Mouse (Mus musculus) embryonic fibroblast, embryonic 13.5 days (primary cell): ENCODE results near the gene Cpvl. TPM values are rescaled to one million over a fixed set of nuclear protein-coding genes. Genes with fewer than 3 reads are reported as not detected.

Experiments
- H3K27ac ChIP-seq: 2 replicates; pipeline ENCODE4 v1.5.1; 2012; ENCODE audit warnings: low read length, control low read depth, inconsistent platforms; ENCODE audit not compliant: insufficient read depth
- H3K4me1 ChIP-seq: 2 replicates; pipeline ENCODE4 v1.6.1; 2011; ENCODE audit warnings: low read length; ENCODE audit not compliant: control insufficient read depth, insufficient read depth
- H3K4me3 ChIP-seq: 2 replicates; pipeline ENCODE4 v1.5.1; 2011; ENCODE audit warnings: mild to moderate bottlenecking, control low read depth, low read length; ENCODE audit not compliant: insufficient read depth
- CTCF ChIP-seq: IDR thresholded peaks from 2 replicates; pipeline ENCODE4 v1.5.1; 2011; ENCODE audit warnings: mild to moderate bottlenecking, control low read depth, low read length, moderate library complexity, borderline replicate concordance; ENCODE audit not compliant: insufficient read depth
- POLR2A ChIP-seq: IDR thresholded peaks from 2 replicates; pipeline ENCODE4 v1.6.1; 2011; ENCODE audit warnings: low read depth, mild to moderate bottlenecking, control low read depth, low read length, moderate library complexity
- polyA plus RNA-seq: library from polyadenylated mRNA; stranded (reverse); fragments of >200 nt; gene quantifications from 2 replicates; pipeline ENCODE4 v1.2.4, GENCODE M21; 2011; ENCODE audit warnings: low read depth; ENCODE audit not compliant: missing spikeins, insufficient read length

Gene Cpvl
- polyA plus RNA-seq, 1 experiment, result not detected

GRCm38 (mm10) chr6:53959826-53960225 is 18.6 kb downstream of the Cpvl start:
- no peak for TF ChIP-seq CTCF
- TF ChIP-seq POLR2A, result no peak
- H3K4me3 ChIP-seq, result no peak overlapping the region
- H3K4me1 ChIP-seq, result no peaks in the 10 kb centered on the region
- H3K27ac ChIP-seq, result no peak overlapping the region

- H3K27ac ChIP-seq, result no peak overlapping the region
- TF ChIP-seq CTCF (peak; percentile 34; the same call in 1 of the 2 replicates), POLR2A (no peak)
- H3K4me1 ChIP-seq, result no peaks in the 10 kb centered on the region
- H3K4me3 ChIP-seq, result no peak overlapping the region
Measured at GRCm38 (mm10) chr6:53958321-53958720, 20.1 kb downstream of the Cpvl start.

GRCm38 (mm10) chr6:53956513-53956912 is 22.0 kb downstream of the Cpvl start:
- Histone ChIP-seq H3K4me3 (no peak overlapping the region), H3K27ac (no peak overlapping the region), H3K4me1 (no peaks in the 10 kb centered on the region)
- TF ChIP-seq CTCF (no peak), POLR2A (no peak)

- H3K27ac ChIP-seq, result no peak overlapping the region
- H3K4me3 ChIP-seq, result no peak overlapping the region
- H3K4me1 ChIP-seq, result no peaks in the 10 kb centered on the region
- TF ChIP-seq CTCF, result no peak
Measured at GRCm38 (mm10) chr6:53955846-53956245, 22.6 kb downstream of the Cpvl start.

GRCm38 (mm10) chr6:53955271-53955670 is 23.2 kb downstream of the Cpvl start:
- no peaks in the 10 kb centered on the region for H3K4me1 ChIP-seq
- TF ChIP-seq CTCF (no peak), POLR2A (no peak)
- no peak overlapping the region for H3K27ac ChIP-seq
- H3K4me3 ChIP-seq, result no peak overlapping the region

GRCm38 (mm10) chr6:53954106-53954505 is 24.4 kb downstream of the Cpvl start:
- Histone ChIP-seq H3K27ac (no peak overlapping the region), H3K4me3 (no peak overlapping the region), H3K4me1 (no peaks in the 10 kb centered on the region)
- 0 out of 2 replicates have a peak, but pooled peaks have one; percentile 33 for TF ChIP-seq CTCF
- no peak for TF ChIP-seq POLR2A

GRCm38 (mm10) chr6:53953348-53953747 is 25.1 kb downstream of the Cpvl start:
- TF ChIP-seq POLR2A, result no peak
- TF ChIP-seq CTCF, result no peak
- Histone ChIP-seq H3K4me1 (no peaks in the 10 kb centered on the region), H3K27ac (no peak overlapping the region), H3K4me3 (no peak overlapping the region)

- H3K4me3 ChIP-seq, result no peak overlapping the region
- no peak for TF ChIP-seq POLR2A
- TF ChIP-seq CTCF, result no peak
- no peaks in the 10 kb centered on the region for H3K4me1 ChIP-seq
- no peak overlapping the region for H3K27ac ChIP-seq
Measured at GRCm38 (mm10) chr6:53951421-53951820, 27.1 kb downstream of the Cpvl start.

- no peak overlapping the region for H3K27ac ChIP-seq
- H3K4me1 ChIP-seq, result no peaks in the 10 kb centered on the region
- no peak overlapping the region for H3K4me3 ChIP-seq
- TF ChIP-seq POLR2A, result no peak
- TF ChIP-seq CTCF, result no peak
Measured at GRCm38 (mm10) chr6:53950876-53951275, 27.6 kb downstream of the Cpvl start.

- no peak overlapping the region for H3K27ac ChIP-seq
- H3K4me3 ChIP-seq, result no peak overlapping the region
- TF ChIP-seq POLR2A (no peak), CTCF (no peak)
- no peaks in the 10 kb centered on the region for H3K4me1 ChIP-seq
Measured at GRCm38 (mm10) chr6:53948388-53949035, 30.0 kb downstream of the Cpvl start.
